Mouse (Mus musculus) splenic B cell, adult 2 months (primary cell): ENCODE measurements around the gene Nucks1.
A peak's percentile ranks its signal among the peaks of the same experiment; 100 is the strongest.

Experiments used
- DNase-seq: peaks from one replicate; pipeline ENCODE4 v3.0.0-alpha.2; 2011; ENCODE audit warnings: low read depth, low spot score
- H3K27me3 ChIP-seq: 2 replicates; pipeline ENCODE4 v1.6.1; 2012; ENCODE audit warnings: mild to moderate bottlenecking, low read length, moderate library complexity, mixed read lengths; ENCODE audit not compliant: control insufficient read depth, poor library complexity, insufficient read depth, severe bottlenecking
- H3K36me3 ChIP-seq: 2 replicates; pipeline ENCODE4 v1.6.1; 2012; ENCODE audit warnings: mild to moderate bottlenecking, low read length, moderate library complexity, mixed read lengths; ENCODE audit not compliant: control insufficient read depth, poor library complexity, insufficient read depth, severe bottlenecking

Gene Nucks1

GRCm38 (mm10) chr1:131910001-131910648 is at the start of gene Nucks1:
Gene Nucks1 (plus strand): TSS chr1:131910534.
- H3K27me3 ChIP-seq, result no peaks in the 10 kb centered on the region
- DNase-seq, result peak; percentile 99
- H3K36me3 ChIP-seq, result no peaks in the 10 kb centered on the region

GRCm38 (mm10) chr1:131861811-131862210 is 48.5 kb upstream of the Nucks1 start:
- no peak for DNase-seq
- no peaks in the 10 kb centered on the region for H3K36me3 ChIP-seq

DNA sequence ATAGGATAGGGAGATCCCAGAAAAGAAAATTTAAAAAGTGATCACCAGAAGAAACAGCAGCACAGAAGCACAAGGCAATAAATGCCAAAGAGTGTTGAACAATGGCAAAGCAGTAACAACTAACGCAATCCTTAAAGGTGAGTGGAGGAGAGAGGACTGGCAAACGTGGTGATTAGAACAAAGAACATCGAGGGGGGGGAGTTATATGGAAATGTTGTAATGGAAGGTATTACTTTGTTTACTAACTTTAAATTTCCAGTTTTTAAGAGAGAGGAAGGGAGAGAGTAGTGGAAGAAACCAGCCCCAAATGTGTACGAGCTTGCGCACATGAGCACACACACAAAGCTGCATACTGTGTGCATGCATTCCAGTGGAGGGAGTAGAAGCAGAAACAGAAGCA is 44.7 kb upstream of the Nucks1 start:
- H3K27me3 ChIP-seq, result no peaks in the 10 kb centered on the region

More at GRCm38 (mm10) chr1:131861811-131862210, 48.5 kb upstream of the Nucks1 start:
- H3K27me3 ChIP-seq, result no peaks in the 10 kb centered on the region

DNA sequence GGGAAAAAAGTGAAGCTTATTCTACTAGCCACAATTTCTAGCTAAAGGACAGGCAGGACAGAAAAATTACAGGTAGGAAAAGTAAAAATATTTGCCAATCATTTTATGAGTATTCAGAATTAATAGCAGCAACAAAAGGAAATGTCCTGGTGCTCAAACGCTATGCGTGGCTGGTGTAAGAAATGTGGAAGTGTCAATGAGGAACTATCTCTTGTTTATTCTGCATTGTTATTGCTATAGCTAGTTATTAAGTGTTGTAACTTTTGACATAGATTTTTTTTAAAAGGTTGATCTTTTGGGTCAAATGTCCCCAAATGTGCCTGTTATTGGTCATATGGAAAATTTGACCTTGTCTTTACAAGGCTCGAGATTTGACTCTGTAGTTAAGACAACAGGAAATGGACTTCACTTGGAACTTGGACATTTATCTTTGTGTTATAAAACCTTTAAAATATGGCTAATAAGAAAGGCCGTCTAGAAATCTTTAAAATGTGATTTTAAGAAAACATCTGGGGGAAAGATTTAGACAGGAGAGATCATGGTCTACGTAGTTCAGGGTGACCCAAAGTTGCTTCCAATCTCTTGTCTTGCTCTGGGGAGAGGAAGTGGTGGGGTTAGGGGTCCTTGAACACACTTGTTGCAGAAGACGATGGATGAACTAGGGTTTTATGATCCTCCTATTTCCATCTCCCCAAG is 43.9 kb upstream of the Nucks1 start:
- Histone ChIP-seq H3K36me3 (peaks cover 3% of the 10 kb centered on the region; the same call in 1 of the 2 replicates), H3K27me3 (no peaks in the 10 kb centered on the region)
- peak; percentile 28 for DNase-seq

More for the DNA sequence above, 44.7 kb upstream of the Nucks1 start:
- H3K36me3 ChIP-seq, result peaks cover 2% of the 10 kb centered on the region; the same call in 1 of the 2 replicates
- no peak for DNase-seq

GRCm38 (mm10) chr1:131867093-131867945 is 43.0 kb upstream of the Nucks1 start, which contains the start of gene Rab29:
Gene Rab29 (plus strand): TSS chr1:131867224.
- Histone ChIP-seq H3K27me3 (no peaks in the 10 kb centered on the region), H3K36me3 (peaks cover 3% of the 10 kb centered on the region; the same call in 1 of the 2 replicates)
- peak; percentile 95 for DNase-seq

- no peak for DNase-seq
- H3K27me3 ChIP-seq, result no peaks in the 10 kb centered on the region
- peaks cover 4% of the 10 kb centered on the region; the same call in 1 of the 2 replicates for H3K36me3 ChIP-seq
These were observed 42.4 kb upstream of the Nucks1 start for GRCm38 (mm10) chr1:131867946-131868290.

DNA sequence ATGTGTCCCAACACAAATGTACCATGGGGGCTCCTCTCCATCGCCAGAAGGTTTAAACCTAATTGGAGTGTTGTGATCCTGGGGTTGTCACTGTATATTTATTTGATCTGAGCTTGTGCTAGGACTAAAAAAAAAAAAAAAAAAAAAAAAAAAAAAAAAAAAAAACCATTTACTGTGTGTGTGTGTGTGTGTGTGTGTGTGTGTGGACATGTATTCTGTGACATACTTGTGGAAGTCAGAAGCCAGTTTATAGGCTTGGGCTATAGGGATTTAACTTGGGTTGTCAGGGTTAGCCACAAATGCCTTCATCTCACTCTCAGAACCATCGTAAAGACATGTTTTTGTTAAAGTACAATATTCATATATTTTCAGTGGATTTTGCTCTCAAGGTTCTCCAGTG is 40.8 kb upstream of the Nucks1 start:
- Histone ChIP-seq H3K27me3 (no peaks in the 10 kb centered on the region), H3K36me3 (peaks cover 6% of the 10 kb centered on the region; the same call in 1 of the 2 replicates)
- no peak for DNase-seq

DNA sequence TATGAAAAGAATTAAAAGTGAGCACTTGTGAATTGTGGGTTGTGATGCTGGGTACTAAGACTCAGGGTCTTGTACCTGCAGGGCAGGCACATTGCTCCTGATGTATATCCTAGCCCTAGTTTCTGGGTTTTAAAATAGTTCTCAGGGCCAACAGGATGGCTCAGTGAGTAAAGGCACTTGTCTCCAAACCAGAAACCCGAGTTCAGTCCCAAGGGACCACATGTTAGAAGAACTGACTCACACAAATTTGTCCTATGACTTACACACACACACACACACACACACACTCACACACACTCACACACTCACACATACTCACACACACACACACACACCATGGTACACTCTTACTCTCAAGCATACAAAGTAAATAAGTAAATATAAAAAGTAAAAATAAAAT is 37.5 kb upstream of the Nucks1 start:
- no peaks in the 10 kb centered on the region for H3K27me3 ChIP-seq
- H3K36me3 ChIP-seq, result peaks cover 8% of the 10 kb centered on the region
- DNase-seq, result peak; percentile 18

DNA sequence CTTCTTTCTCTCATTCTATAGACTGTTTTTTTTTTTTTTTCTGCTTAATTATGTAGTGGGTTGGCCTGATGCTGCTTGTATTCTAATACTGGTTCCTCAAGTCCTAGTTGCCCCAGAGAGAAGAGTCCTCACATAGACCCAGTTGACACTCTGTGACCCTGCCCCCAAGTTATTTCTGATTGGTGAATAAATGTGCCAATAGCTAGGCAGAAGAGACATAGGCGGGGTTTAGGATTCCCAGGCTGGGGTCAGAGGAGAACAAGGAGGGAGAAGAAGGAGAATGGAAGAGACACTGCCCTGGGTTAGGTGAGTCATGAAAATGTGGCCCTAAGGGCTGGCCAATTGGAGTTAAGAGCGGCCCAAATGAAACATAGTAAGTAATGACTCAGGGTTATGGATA is 30.5 kb upstream of the Nucks1 start:
- no peak for DNase-seq
- Histone ChIP-seq H3K27me3 (no peaks in the 10 kb centered on the region), H3K36me3 (peaks cover 1% of the 10 kb centered on the region; the same call in 1 of the 2 replicates)

- Histone ChIP-seq H3K27me3 (no peaks in the 10 kb centered on the region), H3K36me3 (no peaks in the 10 kb centered on the region)
- peak; percentile 67 for DNase-seq
These were observed 27.5 kb upstream of the Nucks1 start for GRCm38 (mm10) chr1:131882787-131883186.

DNA sequence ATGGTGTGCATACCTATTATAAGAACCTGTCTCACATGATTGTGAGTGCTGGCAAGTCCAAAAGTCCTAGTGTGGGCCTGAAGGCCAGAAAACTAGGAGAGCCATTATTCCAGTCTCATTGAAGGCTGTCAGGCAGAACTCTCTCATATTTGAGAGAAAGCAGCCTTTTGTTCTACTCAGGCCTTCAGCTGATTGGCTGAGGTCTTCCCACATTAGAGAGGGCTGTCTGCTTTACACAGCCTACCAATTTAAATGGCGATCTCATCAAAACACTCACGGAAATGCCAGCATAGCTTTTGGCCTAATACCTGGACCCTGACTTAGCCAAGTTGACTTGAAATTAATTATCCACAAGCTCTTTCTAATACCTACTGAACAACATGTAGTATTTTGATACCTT is 24.2 kb upstream of the Nucks1 start:
- Histone ChIP-seq H3K27me3 (no peaks in the 10 kb centered on the region), H3K36me3 (no peaks in the 10 kb centered on the region)
- DNase-seq, result no peak

DNA sequence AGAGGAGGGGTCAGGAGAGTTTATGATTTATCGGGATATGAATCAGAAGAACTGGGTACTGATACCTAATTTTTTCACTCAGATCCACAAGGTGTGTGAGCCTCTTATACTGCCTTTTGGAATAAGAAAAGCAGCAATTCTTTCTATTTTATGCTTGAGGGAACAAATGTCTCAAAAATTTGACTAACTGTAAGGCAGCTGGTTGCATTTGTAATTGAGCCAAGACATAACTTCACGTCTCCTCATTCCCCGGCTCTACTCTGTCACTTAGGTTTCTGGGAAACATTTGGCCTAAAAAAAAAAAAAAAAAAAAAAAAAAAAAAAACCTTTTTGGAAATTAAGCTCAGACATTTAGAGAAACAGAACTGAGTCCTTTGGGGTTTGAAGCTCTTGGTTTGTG is 23.7 kb upstream of the Nucks1 start:
- H3K27me3 ChIP-seq, result no peaks in the 10 kb centered on the region
- no peak for DNase-seq
- H3K36me3 ChIP-seq, result no peaks in the 10 kb centered on the region

DNA sequence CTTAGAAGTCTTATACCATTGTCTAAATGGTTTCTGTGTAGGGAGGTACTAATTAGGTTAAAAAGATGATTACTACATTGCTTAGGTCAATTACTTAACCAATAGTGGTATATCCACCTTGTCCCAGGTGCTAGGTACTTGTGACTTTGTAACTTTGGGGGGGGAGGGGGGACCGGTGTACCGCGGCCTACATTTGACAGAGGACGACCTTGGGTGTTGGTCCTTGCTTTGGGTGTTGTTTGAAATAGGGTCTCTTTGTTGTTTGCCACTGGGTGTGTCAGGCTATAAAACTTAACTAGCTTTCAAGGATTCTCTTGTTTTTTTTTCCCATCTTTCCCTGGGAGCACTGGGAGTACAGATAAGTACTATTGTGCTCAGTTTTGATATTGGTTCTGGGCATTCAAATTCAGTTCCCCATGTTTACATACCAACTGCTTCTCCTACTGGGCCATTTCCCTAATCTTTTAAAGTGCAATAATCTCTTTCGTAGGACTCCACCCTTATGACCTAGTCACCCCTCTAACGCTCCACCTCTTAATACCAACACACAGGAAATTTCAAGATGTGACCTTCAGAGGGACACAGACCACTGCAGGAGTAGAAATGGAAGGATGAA is 20.2 kb upstream of the Nucks1 start:
- no peaks in the 10 kb centered on the region for H3K27me3 ChIP-seq
- DNase-seq, result no peak
- no peaks in the 10 kb centered on the region for H3K36me3 ChIP-seq

DNA sequence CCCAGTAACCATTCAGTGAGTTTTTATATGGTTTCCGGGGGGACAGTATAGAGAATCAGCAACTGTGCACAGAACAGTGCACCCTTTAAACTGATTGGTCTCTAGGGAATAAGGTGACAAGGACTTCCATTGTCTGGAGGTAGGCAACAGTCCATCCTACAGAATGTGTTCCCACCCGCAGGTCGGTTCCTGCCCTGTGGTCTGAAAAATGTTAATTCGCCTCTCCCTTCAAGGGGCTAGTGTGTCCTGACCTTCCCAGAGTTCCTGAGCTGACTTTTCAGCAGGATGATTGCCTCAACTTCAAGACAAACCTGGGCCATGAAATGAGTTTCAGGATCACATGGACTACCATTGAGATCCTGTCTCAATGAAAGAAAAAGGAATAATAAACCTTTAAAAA is 18.9 kb upstream of the Nucks1 start:
- H3K36me3 ChIP-seq, result no peaks in the 10 kb centered on the region
- no peak for DNase-seq
- H3K27me3 ChIP-seq, result no peaks in the 10 kb centered on the region
